Mouse (Mus musculus) G1E (cell line): Measurements from ENCODE around the gene Iapp. TPM values are rescaled to one million over a fixed set of nuclear protein-coding genes. Genes with fewer than 3 reads are reported as not detected.
A peak's percentile ranks its signal among the peaks of the same experiment; 100 is the strongest.

Experiments
- ATAC-seq: 2 replicates; pipeline ENCODE4 v1.8.0; 2016; ENCODE audit warnings: mild to moderate bottlenecking; ENCODE audit not compliant: insufficient number of reproducible peaks, poor library complexity, low FRiP score, severe bottlenecking; ENCODE audit errors: extremely low read depth
- DNase-seq: peaks from one replicate; pipeline ENCODE4 v3.0.0; 2012; ENCODE audit warnings: low spot score
- H3K27me3 ChIP-seq: 2 replicates; pipeline ENCODE4 v1.6.1; 2012; ENCODE audit warnings: mild to moderate bottlenecking, low read length, inconsistent platforms; ENCODE audit not compliant: insufficient read depth
- H3K36me3 ChIP-seq: replicated peaks from 2 replicates; pipeline ENCODE3; 2012; ENCODE audit warnings: mild to moderate bottlenecking, inconsistent platforms
- H3K4me1 ChIP-seq: 2 replicates; pipeline ENCODE4 v1.6.1; 2012; ENCODE audit warnings: low read depth, low read length, inconsistent platforms, mixed read lengths; ENCODE audit not compliant: insufficient read depth
- H3K4me3 ChIP-seq: 2 replicates; pipeline ENCODE4 v1.5.1; 2012; ENCODE audit warnings: low read depth, mild to moderate bottlenecking, inconsistent platforms, low read length, moderate library complexity, mixed read lengths
- H3K9me3 ChIP-seq: replicated peaks from 2 replicates; pipeline ENCODE4 v1.6.1; 2012; ENCODE audit warnings: inconsistent platforms
- CTCF ChIP-seq: IDR thresholded peaks from 2 replicates; pipeline ENCODE4 v1.5.1; 2012; ENCODE audit warnings: low read depth, low read length, inconsistent platforms, mixed read lengths
- GATA1 ChIP-seq: IDR thresholded peaks from 2 replicates; pipeline ENCODE4 v1.6.1; 2012; ENCODE audit warnings: borderline replicate concordance, low read length, inconsistent platforms, mixed read lengths
- GATA2 ChIP-seq: IDR thresholded peaks from 2 replicates; pipeline ENCODE4 v1.6.1; 2012; ENCODE audit warnings: low read depth, low read length, inconsistent platforms, borderline replicate concordance
- POLR2AphosphoS5 ChIP-seq: IDR thresholded peaks from 2 replicates; pipeline ENCODE4 v1.6.1; 2012; ENCODE audit warnings: low read depth, low read length, inconsistent platforms; ENCODE audit not compliant: insufficient replicate concordance
- TAL1 ChIP-seq: conservative IDR thresholded peaks from 2 replicates; pipeline ENCODE4 v1.6.1; 2012; ENCODE audit warnings: low read depth, low read length, inconsistent platforms, mixed read lengths
- polyA plus RNA-seq: library from polyadenylated mRNA; stranded (reverse); fragments of >175 nt; gene quantifications from 2 replicates; pipeline ENCODE4 v1.2.3, GENCODE M21; 2012
- total RNA-seq, 2 experiments: library from RNA; stranded (forward) in 1 of 2; stranded (reverse) in 1 of 2; fragments of 200-1000 nt in 1 of 2; fragments of >200 nt in 1 of 2; fragmentation: Nextera tagmentation in 1 of 2; gene quantifications; 2 replicates each; pipeline ENCODE4 v1.2.3; 2014 to 2017

The Iapp gene
- total and polyA plus RNA-seq, 3 experiments, result not detected

GRCm38 (mm10) chr6:142317106-142317505 lies 18.9 kb downstream of the Iapp start:
- peak; percentile 50 for ATAC-seq
- no peak for DNase-seq

GRCm38 (mm10) chr6:142322881-142323280 lies 24.7 kb downstream of the Iapp start, which contains the start of gene Slco1a5:
Gene Slco1a5, minus strand, starts transcription at chr6:142322981.
- DNase-seq, result no peak
- no peaks in the 10 kb centered on the region for H3K9me3 ChIP-seq
- no peak for TF ChIP-seq POLR2AphosphoS5
- TF ChIP-seq GATA1, result no peak
- no peak for TF ChIP-seq CTCF
- TF ChIP-seq GATA2, result no peak
- TF ChIP-seq TAL1, result no peak
- H3K36me3 ChIP-seq, result no peaks in the 10 kb centered on the region
- H3K27me3 ChIP-seq, result no peaks in the 10 kb centered on the region
- no peak for ATAC-seq
- H3K4me3 ChIP-seq, result no peak within 1 kb of the TSS
- peaks cover 35% of the 10 kb centered on the region for H3K4me1 ChIP-seq

More at GRCm38 (mm10) chr6:142317106-142317505, 18.9 kb downstream of the Iapp start:
- TF ChIP-seq GATA1, result no peak
- no peak for TF ChIP-seq POLR2AphosphoS5
- no peak for TF ChIP-seq TAL1
- TF ChIP-seq CTCF, result no peak
- TF ChIP-seq GATA2, result no peak
- Histone ChIP-seq H3K4me3 (no peak overlapping the region), H3K36me3 (no peaks in the 10 kb centered on the region), H3K4me1 (peaks cover 28% of the 10 kb centered on the region), H3K27me3 (no peaks in the 10 kb centered on the region), H3K9me3 (no peaks in the 10 kb centered on the region)

GRCm38 (mm10) chr6:142326598-142326997 lies 28.4 kb downstream of the Iapp start:
- ATAC-seq (peak; percentile 42; the same call in 1 of the 2 replicates), DNase-seq (no peak)
- no peaks in the 10 kb centered on the region for H3K9me3 ChIP-seq
- no peak for TF ChIP-seq CTCF
- TF ChIP-seq GATA2, result no peak
- no peak for TF ChIP-seq GATA1
- no peak for TF ChIP-seq POLR2AphosphoS5
- no peak for TF ChIP-seq TAL1
- no peaks in the 10 kb centered on the region for H3K36me3 ChIP-seq
- H3K4me3 ChIP-seq, result no peak overlapping the region
- peaks cover 42% of the 10 kb centered on the region for H3K4me1 ChIP-seq
- H3K27me3 ChIP-seq, result no peaks in the 10 kb centered on the region

- ATAC-seq, result no peak
- TF ChIP-seq POLR2AphosphoS5 (no peak), CTCF (no peak), GATA2 (no peak), TAL1 (no peak), GATA1 (no peak)
- Histone ChIP-seq H3K9me3 (no peaks in the 10 kb centered on the region), H3K4me1 (peaks cover 37% of the 10 kb centered on the region), H3K36me3 (no peaks in the 10 kb centered on the region), H3K4me3 (no peak overlapping the region), H3K27me3 (no peaks in the 10 kb centered on the region)
- DNase-seq, result no peak
Observed at GRCm38 (mm10) chr6:142329201-142329600, 31.0 kb downstream of the Iapp start.

- Histone ChIP-seq H3K36me3 (no peaks in the 10 kb centered on the region), H3K4me3 (no peak overlapping the region), H3K27me3 (no peaks in the 10 kb centered on the region), H3K4me1 (peaks cover 10% of the 10 kb centered on the region; the same call in 1 of the 2 replicates), H3K9me3 (no peaks in the 10 kb centered on the region)
- TF ChIP-seq CTCF, result no peak
- TF ChIP-seq TAL1, result no peak
- TF ChIP-seq POLR2AphosphoS5, result no peak
- no peak for TF ChIP-seq GATA2
- no peak for TF ChIP-seq GATA1
- DNase-seq (no peak), ATAC-seq (no peak)
Observed at GRCm38 (mm10) chr6:142338961-142339360, 40.7 kb downstream of the Iapp start.

- ATAC-seq (no peak), DNase-seq (no peak)
Observed at GRCm38 (mm10) chr6:142339576-142339975, 41.4 kb downstream of the Iapp start.

GRCm38 (mm10) chr6:142343561-142343960 lies 45.3 kb downstream of the Iapp start:
- Histone ChIP-seq H3K4me3 (no peak overlapping the region), H3K36me3 (peaks cover 11% of the 10 kb centered on the region), H3K9me3 (no peaks in the 10 kb centered on the region), H3K4me1 (peaks cover 21% of the 10 kb centered on the region), H3K27me3 (no peaks in the 10 kb centered on the region)
- no peak for DNase-seq
- TF ChIP-seq GATA2 (no peak), CTCF (peak; percentile 23; the same call in 1 of the 2 replicates)
- peak; percentile 23; the same call in 1 of the 2 replicates for ATAC-seq

More at GRCm38 (mm10) chr6:142339576-142339975, 41.4 kb downstream of the Iapp start:
- H3K36me3 ChIP-seq, result no peaks in the 10 kb centered on the region
- peaks cover 10% of the 10 kb centered on the region; the same call in 1 of the 2 replicates for H3K4me1 ChIP-seq
- TF ChIP-seq CTCF (no peak), GATA2 (no peak), POLR2AphosphoS5 (no peak)
- H3K9me3 ChIP-seq, result no peaks in the 10 kb centered on the region
- H3K27me3 ChIP-seq, result no peaks in the 10 kb centered on the region
- no peak overlapping the region for H3K4me3 ChIP-seq
